Mouse (Mus musculus) ovary, adult 18-20 months (tissue): ENCODE results near the gene Hist1h4h.
A peak's percentile ranks its signal among the peaks of the same experiment; 100 is the strongest.

Experiments used
- DNase-seq: peaks from one replicate; pipeline ENCODE4 v3.0.0; 2022; ENCODE audit warnings: low spot score, mixed read lengths

Hist1h4h gene

DNA sequence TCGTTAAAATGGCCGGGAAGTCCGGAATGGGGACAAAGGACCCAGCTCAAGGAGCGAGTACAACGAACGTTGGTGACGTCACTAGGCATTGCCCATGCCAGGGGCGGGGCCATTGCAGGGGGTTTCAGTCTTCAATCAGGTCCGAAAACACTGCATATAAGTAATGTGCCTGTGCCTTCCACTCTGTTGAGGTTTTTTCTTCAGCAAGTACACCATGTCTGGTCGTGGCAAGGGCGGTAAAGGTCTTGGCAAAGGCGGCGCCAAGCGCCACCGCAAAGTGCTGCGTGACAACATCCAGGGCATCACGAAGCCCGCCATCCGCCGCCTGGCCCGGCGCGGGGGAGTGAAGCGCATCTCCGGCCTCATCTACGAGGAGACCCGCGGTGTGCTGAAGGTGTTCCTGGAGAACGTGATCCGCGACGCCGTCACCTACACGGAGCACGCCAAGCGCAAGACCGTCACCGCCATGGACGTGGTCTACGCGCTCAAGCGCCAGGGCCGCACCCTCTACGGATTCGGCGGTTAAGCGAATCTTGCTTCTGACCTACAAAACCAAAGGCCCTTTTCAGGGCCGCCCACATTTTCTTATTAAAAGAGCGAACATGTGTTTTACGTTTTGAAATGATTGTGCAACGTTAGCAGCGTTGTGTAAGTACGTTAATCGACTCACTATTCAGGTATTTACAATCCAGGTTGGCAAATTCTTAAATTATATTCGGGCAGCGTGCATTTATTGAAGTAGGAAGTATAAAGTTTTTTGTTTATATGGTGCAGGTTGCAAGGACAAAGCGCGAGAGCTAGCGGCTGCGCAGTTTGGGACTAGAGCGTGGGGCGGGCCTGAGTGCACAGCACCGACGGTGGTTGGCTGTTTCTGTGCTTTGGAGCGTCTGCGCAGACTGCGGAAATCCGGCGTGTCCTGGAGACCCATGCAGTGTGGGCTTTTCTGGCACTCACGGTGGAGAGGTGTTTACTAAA is at the start of gene Hist1h4h:
TSS of gene Hist1h4h (plus strand) at position 150 of the 975 bp plus-strand sequence.
- DNase-seq = peak; percentile 95

DNA sequence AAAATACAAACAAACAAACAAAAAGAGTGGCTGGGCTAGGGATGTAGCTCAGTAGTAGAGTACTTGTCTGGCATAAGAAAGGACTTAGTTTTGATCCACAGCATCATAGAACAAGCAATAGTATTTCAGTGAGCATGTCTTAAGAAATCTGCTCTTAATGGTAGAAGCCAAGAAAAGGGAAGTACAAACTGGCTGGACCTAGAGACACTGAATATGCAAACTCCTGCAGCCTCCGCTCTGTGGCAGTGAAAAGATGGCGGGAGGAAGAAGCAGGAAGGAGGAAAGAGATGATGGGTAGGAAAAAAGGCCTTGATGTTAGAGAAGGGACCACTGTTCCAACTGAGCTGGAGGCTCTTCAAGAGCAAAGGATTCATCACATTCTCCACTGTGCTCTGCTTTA is 47.7 kb upstream of the Hist1h4h start:
- no peak for DNase-seq

DNA sequence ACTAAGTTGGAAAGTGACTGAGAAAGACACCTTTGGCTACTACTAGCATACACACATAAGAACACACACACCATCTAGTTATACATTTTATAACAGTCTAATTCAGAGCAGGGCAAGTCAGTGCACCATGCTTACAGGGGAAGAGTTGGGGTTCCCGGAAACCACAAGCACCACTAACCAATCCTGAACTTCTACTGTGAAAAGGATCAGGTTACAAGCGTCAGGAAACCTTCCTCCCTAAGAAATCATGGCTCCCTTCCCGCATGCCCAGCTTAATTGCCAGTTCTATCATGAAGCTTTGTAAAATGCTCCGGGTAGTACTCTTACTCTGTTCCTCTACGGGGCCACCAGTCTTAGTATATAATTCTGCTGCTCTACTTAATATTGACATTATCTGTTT is 45.6 kb upstream of the Hist1h4h start:
- no peak for DNase-seq

- peak; percentile 43 for DNase-seq
Observed at GRCm38 (mm10) chr13:23488400-23489322, 42.2 kb upstream of the Hist1h4h start, which contains the start of gene Btn2a2. Btn2a2 (minus strand) TSS chr13:23488857.

DNA sequence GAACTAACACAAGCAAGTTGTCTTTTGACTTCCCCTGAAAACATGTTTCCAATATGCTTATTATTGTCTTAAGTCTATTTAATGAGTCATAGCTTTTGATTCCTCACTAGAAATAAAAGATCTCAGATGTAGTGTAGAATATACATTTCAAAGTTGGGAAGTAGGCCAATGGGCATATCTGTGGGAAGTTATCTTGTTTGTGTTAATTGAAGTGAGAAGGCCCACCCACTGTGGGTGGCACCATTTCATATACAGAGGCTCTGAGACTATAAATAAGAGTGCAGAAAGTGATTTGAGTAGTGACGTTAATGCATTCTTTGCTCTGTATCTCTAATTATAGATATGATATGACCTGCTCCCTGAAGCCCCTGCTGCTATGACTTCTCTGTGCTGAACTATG is 40.0 kb upstream of the Hist1h4h start:
- no peak for DNase-seq

DNA sequence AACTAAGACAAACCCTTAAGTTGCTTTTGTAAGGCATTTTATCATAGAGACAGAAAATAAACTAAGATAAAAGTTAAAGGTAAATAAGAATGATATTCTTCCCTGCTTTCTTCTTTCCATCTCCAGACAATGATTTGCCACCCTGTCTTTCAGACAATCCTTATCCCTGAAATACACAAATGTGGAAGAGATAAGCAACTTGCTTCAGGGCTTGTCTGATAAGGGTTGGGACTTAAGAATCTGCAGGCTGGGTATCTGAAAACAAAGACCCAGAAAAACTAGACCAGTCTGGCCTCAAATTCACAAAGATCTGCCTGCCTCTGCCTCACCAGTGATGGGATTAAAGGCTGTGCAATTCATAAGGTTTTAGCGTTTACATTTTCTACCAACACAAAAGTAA is 39.6 kb upstream of the Hist1h4h start:
- DNase-seq = no peak

DNA sequence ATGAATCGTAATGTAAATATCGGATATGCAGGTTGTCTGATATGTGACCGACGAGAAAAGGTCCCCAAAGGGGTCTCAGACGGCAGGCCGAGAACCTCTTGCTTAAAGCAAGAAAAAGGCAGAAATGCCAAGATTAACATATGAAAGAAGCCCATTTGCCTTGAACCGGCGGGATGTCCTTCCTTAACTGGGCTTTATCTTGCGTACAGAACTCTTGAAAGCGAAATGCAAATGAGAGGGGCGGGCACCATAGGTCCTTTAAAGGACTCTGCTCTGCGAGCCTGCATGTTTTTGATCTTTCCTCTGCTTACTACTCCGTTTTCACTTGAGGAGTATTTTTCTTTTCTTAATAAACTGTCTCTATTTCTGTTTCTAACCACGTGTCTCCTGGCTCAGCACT is 38.9 kb upstream of the Hist1h4h start:
- DNase-seq = no peak

DNA sequence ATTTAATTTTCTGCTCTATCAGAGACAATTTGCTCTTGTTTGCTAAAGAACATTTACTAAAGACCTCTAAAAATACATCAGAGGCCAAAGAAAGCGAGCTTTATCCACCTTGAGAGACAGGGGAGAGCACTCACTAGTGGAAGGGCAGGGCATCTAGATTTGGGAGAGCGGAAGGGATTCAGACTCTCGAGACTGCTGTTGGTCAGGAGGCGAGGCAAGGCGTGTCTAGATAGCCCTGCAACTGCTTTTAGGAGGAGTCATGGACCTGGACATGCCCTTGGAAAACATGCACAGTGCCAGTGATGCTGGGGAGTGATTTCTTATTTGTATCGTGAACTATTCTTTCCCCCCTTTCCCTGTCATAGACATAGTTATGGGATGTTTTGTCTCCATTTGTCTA is 35.3 kb upstream of the Hist1h4h start:
- DNase-seq = no peak

GRCm38 (mm10) chr13:23497656-23498321 is 33.1 kb upstream of the Hist1h4h start:
- no peak for DNase-seq

- no peak for DNase-seq
Observed at GRCm38 (mm10) chr13:23498653-23499052, 32.2 kb upstream of the Hist1h4h start.

DNA sequence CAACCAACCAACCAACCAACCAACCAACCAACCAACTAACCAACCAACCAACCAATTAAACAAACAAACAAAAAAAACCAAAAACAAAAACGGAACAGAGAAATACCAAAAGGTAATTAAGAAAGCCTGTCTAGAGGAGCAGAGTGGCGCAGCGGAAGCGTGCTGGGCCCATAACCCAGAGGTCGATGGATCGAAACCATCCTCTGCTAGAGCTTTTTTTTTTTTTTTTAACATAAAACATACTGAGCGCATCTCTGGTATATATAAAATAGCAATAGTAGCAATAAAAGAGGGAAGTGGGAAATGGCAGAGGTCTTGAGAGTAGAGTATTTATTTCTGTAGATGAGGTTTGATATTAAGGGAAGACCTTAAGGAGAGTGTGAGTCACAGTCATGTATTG is 30.9 kb upstream of the Hist1h4h start:
- DNase-seq = no peak

- no peak for DNase-seq
Observed at GRCm38 (mm10) chr13:23500424-23501200, 30.2 kb upstream of the Hist1h4h start.

GRCm38 (mm10) chr13:23501511-23501910 is 29.3 kb upstream of the Hist1h4h start:
- no peak for DNase-seq

DNA sequence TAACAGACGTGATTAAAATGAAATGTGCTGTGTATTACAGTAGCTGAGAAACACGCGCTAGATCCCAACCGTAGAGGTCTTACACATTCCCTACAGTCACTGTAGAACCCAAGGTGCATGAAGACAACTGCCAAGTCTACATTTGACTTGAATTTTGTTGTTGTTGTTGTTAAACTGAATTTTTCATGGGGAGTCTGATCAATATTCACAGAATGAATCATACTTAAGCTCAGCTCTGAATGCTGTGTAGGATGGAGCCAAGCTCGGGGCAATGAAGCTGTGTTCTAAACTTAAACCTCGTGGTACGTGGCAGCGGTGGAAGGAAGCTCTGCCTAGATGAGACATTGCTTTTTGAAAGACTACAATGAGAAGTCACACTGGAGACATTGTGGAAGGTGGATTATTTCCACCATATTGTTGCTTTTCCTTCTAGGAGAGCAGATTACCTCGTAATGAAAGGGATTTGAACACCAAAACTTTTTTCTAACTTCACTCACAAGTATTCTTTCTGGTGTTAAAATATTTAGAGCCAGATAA is 28.8 kb upstream of the Hist1h4h start:
- no peak for DNase-seq

DNA sequence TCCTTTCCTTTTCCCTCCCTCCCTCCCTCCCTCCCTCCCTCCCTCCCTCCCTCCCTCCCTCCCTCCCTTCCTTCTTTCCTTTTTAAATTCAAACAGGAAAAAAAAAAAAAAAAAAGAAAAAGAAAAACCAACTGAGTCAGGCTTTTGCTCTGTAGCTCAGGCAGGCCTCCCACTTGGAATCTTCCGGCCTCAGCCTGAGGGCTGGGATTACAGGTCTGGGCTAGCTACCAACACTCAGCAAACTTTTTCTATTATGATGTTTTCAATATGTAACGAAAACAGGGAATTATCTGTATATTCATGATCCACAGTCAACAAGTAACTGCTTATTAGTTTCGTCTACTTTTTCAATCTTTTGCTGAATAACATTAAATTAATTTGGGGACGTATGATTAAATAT is 27.9 kb upstream of the Hist1h4h start:
- DNase-seq = no peak

DNA sequence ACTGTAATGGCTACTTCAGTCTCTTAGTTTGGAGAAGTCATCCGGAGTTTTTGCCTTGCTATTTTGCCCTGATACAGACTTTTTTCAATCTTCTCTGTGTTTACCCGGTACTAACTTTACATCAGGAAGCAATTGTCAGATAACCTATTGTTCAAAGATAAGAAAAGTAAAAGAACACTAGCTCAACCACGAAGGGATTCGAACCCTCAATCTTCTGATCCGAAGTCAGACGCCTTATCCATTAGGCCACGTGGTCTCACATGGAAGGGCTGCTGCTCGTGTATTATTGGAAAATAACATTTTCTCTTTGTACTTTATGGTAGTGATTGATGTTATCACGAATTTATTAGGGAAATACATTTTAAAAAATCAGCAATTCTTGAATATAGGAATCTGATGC is 27.1 kb upstream of the Hist1h4h start:
- DNase-seq = no peak

DNA sequence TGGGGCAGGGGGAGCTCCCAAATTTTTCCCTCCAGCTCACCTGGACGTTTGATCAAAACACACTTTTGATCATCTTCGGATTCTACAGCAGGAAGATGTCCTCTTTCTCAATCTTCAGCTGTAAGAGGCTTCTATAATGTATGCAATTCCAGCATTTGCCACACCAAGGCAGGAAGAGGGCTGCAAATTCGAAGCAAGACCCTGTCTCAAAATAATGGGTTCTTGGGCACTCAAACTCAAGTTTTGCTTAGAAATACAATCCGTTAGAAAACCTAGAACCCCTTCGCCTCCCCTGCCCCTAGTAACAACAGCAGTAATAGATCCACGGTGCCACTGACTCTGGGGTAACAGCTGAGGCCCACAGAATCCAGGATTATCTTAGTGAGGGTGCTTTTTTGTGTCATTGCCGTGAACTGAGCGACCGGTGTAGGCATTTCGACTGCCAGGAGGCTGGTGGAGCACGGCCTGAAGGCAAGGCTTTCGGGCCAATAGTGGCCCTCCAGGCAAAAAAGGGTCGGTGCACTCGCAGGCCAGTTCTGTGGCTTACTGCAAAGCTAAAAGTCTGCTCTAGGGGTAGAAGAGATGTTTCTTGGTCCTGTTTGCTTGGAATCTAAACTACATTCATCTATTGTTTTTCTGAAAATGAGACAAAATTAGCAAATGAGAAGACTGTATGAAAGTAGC is 25.0 kb upstream of the Hist1h4h start:
- DNase-seq = no peak

GRCm38 (mm10) chr13:23506351-23506750 is 24.5 kb upstream of the Hist1h4h start:
- DNase-seq = no peak

DNA sequence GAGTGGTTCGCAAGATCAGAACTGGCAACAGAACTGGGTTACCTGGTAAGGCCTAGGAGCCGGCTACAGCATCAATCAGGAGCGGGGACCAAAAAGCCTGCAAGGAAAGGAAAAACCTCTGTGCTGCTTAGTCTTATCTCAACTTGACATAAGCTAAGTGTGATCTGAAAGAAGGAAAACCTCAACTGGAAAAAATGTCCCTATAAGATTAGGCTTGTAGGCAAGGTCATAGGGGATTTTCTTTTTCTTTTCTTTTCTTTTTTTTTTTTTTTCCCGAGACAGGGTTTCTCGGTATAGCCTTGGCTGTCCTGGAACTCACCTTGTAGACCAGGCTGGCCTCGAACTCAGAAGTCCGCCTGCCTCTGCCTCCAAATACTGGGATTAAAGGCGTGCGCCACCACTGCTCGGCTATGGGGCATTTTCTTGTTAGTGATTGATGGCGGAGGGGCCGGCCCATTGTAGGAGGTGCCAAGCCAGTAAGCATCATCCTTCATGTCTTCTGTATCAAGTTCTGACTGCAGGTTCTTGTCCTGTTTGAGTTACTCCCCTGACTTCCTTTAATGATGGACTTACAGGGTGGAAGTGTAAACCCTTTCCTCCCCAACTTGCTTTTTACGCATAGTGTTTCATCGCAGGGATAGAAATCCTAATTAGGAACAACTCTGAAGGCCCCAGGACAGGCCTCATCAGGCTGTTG is 23.9 kb upstream of the Hist1h4h start:
- DNase-seq = no peak

GRCm38 (mm10) chr13:23510127-23510526 is 20.7 kb upstream of the Hist1h4h start:
- no peak for DNase-seq
